Comparison of ENCODE assay signal across 8 mouse cellular contexts in genomic region chr11:115181913-115182638, GRCm38 (mm10). TPM values are rescaled to one million over a fixed set of nuclear protein-coding genes. Genes with fewer than 3 reads are reported as not detected.
DNase-seq lines count a peak whose midpoint lies in the region; ATAC-seq and TF ChIP-seq lines count a peak whose summit lies in the region.

No protein-coding gene starts in this region.

- peaks cover 5% of the 10 kb centered on the region; the same call in 1 of the 2 replicates for H3K4me1 ChIP-seq in hindbrain, embryonic 11.5 days (replicated peaks; ENCODE audit: control insufficient read depth, insufficient read depth, low read length)
- H3K4me1 ChIP-seq in hindbrain, embryonic 12.5 days = peaks cover 21% of the 10 kb centered on the region
- peaks cover 2% of the 10 kb centered on the region for H3K4me1 ChIP-seq in testis, adult 2 months (ENCODE audit: control insufficient read depth, insufficient read depth, low read length)

- ATAC-seq in hindbrain, embryonic 11.5 days (ENCODE audit: low FRiP score) = no peak
- ATAC-seq in hindbrain, embryonic 12.5 days (ENCODE audit: low FRiP score) = no peak

- peak; percentile 90 for DNase-seq in hindbrain, embryonic 11.5 days (ENCODE audit: low spot score)
- peak; percentile 86 to 91 for DNase-seq in adrenal gland, adult 18-20 months (ENCODE audit: low spot score in 2 of 2)
- DNase-seq in embryo, embryonic 11 days = peak; percentile 82
- peak; percentile 92 for DNase-seq in heart, postnatal 4 days
- peak; percentile 73 to 80 for DNase-seq in left cerebral cortex, postnatal 14 days (ENCODE audit: low spot score in 2 of 2)
- peak; percentile 86 to 88 for DNase-seq in natural killer cell, adult 2 months (ENCODE audit: low spot score in 2 of 2)

- H3K9ac ChIP-seq in hindbrain, embryonic 11.5 days (ENCODE audit: low read depth, low read length) = no peak overlapping the region
- no peak overlapping the region for H3K9ac ChIP-seq in hindbrain, embryonic 12.5 days

- no peaks in the 10 kb centered on the region for H3K9me3 ChIP-seq in hindbrain, embryonic 11.5 days (ENCODE audit: control insufficient read depth, low read length)
- no peaks in the 10 kb centered on the region for H3K9me3 ChIP-seq in hindbrain, embryonic 12.5 days (replicated peaks)

- H3K27me3 ChIP-seq in hindbrain, embryonic 11.5 days (ENCODE audit: control insufficient read depth, insufficient read depth, low read length) = no peaks in the 10 kb centered on the region
- no peaks in the 10 kb centered on the region for H3K27me3 ChIP-seq in hindbrain, embryonic 12.5 days
- H3K27me3 ChIP-seq in testis, adult 2 months (ENCODE audit: control insufficient read depth, insufficient read depth, low read length) = no peaks in the 10 kb centered on the region

- no peak overlapping the region for H3K4me2 ChIP-seq in hindbrain, embryonic 11.5 days (replicated peaks; ENCODE audit: low read depth, low read length)
- no peak overlapping the region for H3K4me2 ChIP-seq in hindbrain, embryonic 12.5 days (replicated peaks)

- intact Hi-C loops in left cerebral cortex, postnatal 14 days (cut with DNase I) = loop anchor here (2.0 kb wide), 1 partner anchor 19 kb away; the partner anchor contains the start of gene Slc9a3r1

- TF ChIP-seq CTCF in testis, adult 2 months (IDR thresholded peaks at IDR 0.05; ENCODE audit: control insufficient read depth, insufficient read depth, insufficient replicate concordance, low read depth, low read length) = peak; percentile 83; the same call in 1 of the 2 replicates

- no peaks in the 10 kb centered on the region for H3K36me3 ChIP-seq in hindbrain, embryonic 11.5 days (ENCODE audit: control insufficient read depth, insufficient read depth, low read length)
- no peaks in the 10 kb centered on the region for H3K36me3 ChIP-seq in hindbrain, embryonic 12.5 days
- H3K36me3 ChIP-seq in testis, adult 2 months (ENCODE audit: control insufficient read depth, insufficient read depth, low read length) = no peaks in the 10 kb centered on the region; the same call in none of the 2 replicates

- no peak overlapping the region for H3K4me3 ChIP-seq in hindbrain, embryonic 11.5 days (ENCODE audit: low read depth, low read length)
- H3K4me3 ChIP-seq in hindbrain, embryonic 12.5 days = no peak overlapping the region
- no peak overlapping the region for H3K4me3 ChIP-seq in testis, adult 2 months (ENCODE audit: control insufficient read depth, low read depth, low read length)

- H3K27ac ChIP-seq in hindbrain, embryonic 11.5 days (ENCODE audit: low read depth, low read length) = no peak overlapping the region
- H3K27ac ChIP-seq in hindbrain, embryonic 12.5 days = no peak overlapping the region
- H3K27ac ChIP-seq in testis, adult 2 months (ENCODE audit: control insufficient read depth, insufficient read depth, low read depth, low read length) = no peak overlapping the region

- WGBS in hindbrain, embryonic 11.5 days = 26% methylated on average over 12 of the region's 12 CpGs
- 21% methylated on average over 12 of the region's 12 CpGs for WGBS in hindbrain, embryonic 12.5 days

- TF ChIP-seq POLR2A in testis, adult 2 months (IDR thresholded peaks at IDR 0.05; ENCODE audit: control insufficient read depth, low read depth, low read length) = no peak

RNA-seq across cellular contexts. Expression of gene Tmem104, which starts 5.2 kb away (rescaled TPM):
- 7.2 and 7.3 TPM in 2 replicates for polyA plus RNA-seq in hindbrain, embryonic 11.5 days (2014; fragmentation: Nextera tagmentation; extraction: Ambion mirVana)
- 9.0 and 10.4 TPM in 2 replicates for polyA plus RNA-seq in hindbrain, embryonic 12.5 days (2016; fragmentation: Nextera tagmentation; extraction: Ambion mirVana)
- total RNA-seq in adrenal gland, adult 18-20 months (2021) = 10 to 100 TPM; 20.3 to 20.7 TPM
- total RNA-seq in heart, postnatal 4 days (2021) = 1 to 10 TPM; 5.2 to 9.3 TPM
- total RNA-seq in left cerebral cortex, postnatal 14 days (2021) = 10 to 100 TPM; 15.1 to 18.7 TPM
- polyA plus RNA-seq in testis, adult 2 months (2012; rRNA removed) = 7.5 and 9.0 TPM in 2 replicates

RNA-seq across cellular contexts. Expression of gene Nat9, which starts 5.6 kb away (rescaled TPM):
- 19.5 and 20.1 TPM in 2 replicates for polyA plus RNA-seq in hindbrain, embryonic 11.5 days (2014; fragmentation: Nextera tagmentation; extraction: Ambion mirVana)
- polyA plus RNA-seq in hindbrain, embryonic 12.5 days (2016; fragmentation: Nextera tagmentation; extraction: Ambion mirVana) = 19.1 and 21.1 TPM in 2 replicates
- total RNA-seq in adrenal gland, adult 18-20 months (2021) = 10 to 100 TPM; 26.2 to 27.6 TPM
- total RNA-seq in heart, postnatal 4 days (2021) = 10 to 100 TPM; 11.9 to 12.0 TPM
- 10 to 100 TPM; 16.1 to 16.3 TPM for total RNA-seq in left cerebral cortex, postnatal 14 days (2021)
- 106 and 118 TPM in 2 replicates for polyA plus RNA-seq in testis, adult 2 months (2012; rRNA removed)

RNA-seq across cellular contexts. Expression of gene Slc9a3r1, which starts 18.9 kb away (rescaled TPM):
- polyA plus RNA-seq in hindbrain, embryonic 11.5 days (2014; fragmentation: Nextera tagmentation; extraction: Ambion mirVana) = 29.5 and 33.7 TPM in 2 replicates
- polyA plus RNA-seq in hindbrain, embryonic 12.5 days (2016; fragmentation: Nextera tagmentation; extraction: Ambion mirVana) = 35.7 and 42.3 TPM in 2 replicates
- total RNA-seq in adrenal gland, adult 18-20 months (2021) = 10 to 100 TPM; 17.2 to 19.3 TPM
- total RNA-seq in heart, postnatal 4 days (2021) = 10 to 100 TPM; 13.9 to 15.3 TPM
- total RNA-seq in left cerebral cortex, postnatal 14 days (2021) = 10 to 100 TPM; 76.2 to 83.0 TPM
- 21.2 and 29.7 TPM in 2 replicates for polyA plus RNA-seq in testis, adult 2 months (2012; rRNA removed)

RNA-seq across cellular contexts. Expression of gene Cd300lf, which starts 48.3 kb away (rescaled TPM):
- polyA plus RNA-seq in hindbrain, embryonic 11.5 days (2014; fragmentation: Nextera tagmentation; extraction: Ambion mirVana) = 0.22 TPM in 1 of 2 replicates, not detected in the other
- 0.27 TPM in 1 of 2 replicates, not detected in the other for polyA plus RNA-seq in hindbrain, embryonic 12.5 days (2016; fragmentation: Nextera tagmentation; extraction: Ambion mirVana)
- total RNA-seq in adrenal gland, adult 18-20 months (2021) = 1 to 10 TPM; 1.3 to 2.5 TPM
- under 1 TPM; 0.31 to 0.52 TPM for total RNA-seq in heart, postnatal 4 days (2021)
- under 1 TPM; 0.59 to 0.62 TPM for total RNA-seq in left cerebral cortex, postnatal 14 days (2021)
- polyA plus RNA-seq in testis, adult 2 months (2012; rRNA removed) = 0.09 and 0.14 TPM in 2 replicates
